Mouse (Mus musculus): Measurements from ENCODE around the gene Ccser2.
"Not testable (repeated sequence)": the region's sequence is repeated elsewhere in the genome, so short reads cannot be mapped to it uniquely, and the experiment has no call there.

DNA sequence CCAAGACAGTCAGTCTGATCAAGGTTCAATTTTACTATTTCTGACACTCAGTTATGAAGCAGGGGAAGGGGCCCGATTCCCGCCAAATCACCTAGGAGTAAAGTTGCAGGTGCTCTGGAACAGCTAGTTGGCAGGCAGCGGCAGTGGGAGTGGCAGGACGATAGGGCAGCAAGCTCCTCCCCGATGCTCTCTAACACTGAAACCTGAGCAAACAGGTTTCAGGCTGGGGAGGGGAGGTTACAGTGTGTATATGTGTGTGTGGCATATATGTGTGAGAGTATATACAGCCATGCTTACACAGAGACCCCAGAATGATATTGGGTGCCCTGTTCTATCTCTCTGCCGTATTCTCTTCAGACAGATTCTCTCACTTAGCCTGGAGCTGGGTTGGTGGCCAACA is 32.2 kb upstream of the Ccser2 start:
- TF ChIP-seq GATA1, TAL1 (IDR thresholded peaks at IDR 0.05; ENCODE audit: low read length): not testable (repeated sequence)
